Mouse (Mus musculus) heart, embryonic 15.5 days (tissue): ENCODE measurements around the gene March4. TPM values are rescaled to one million over a fixed set of nuclear protein-coding genes. Genes with fewer than 3 reads are reported as not detected.

Experiments
- ATAC-seq: fragments of 200-750 bp; cut with Nextera tagmentation; replicated peaks from 2 replicates; pipeline ENCODE4 v1.8.0; 2017; ENCODE audit warnings: low read depth, moderate TSS enrichment; ENCODE audit not compliant: insufficient number of reproducible peaks, insufficient read depth, low FRiP score
- H3K27ac ChIP-seq: fragments of 300-500 bp; sonication (generic); 2 replicates; pipeline ENCODE4 v1.5.1; 2015; ENCODE audit warnings: mild to moderate bottlenecking, inconsistent platforms
- H3K27me3 ChIP-seq: fragments of 300-500 bp; sonication (generic); 2 replicates; pipeline ENCODE4 v1.6.1; 2015; ENCODE audit warnings: inconsistent platforms
- H3K36me3 ChIP-seq: fragments of 300-500 bp; sonication (generic); 2 replicates; pipeline ENCODE4 v1.6.1; 2015; ENCODE audit warnings: mild to moderate bottlenecking, inconsistent platforms
- H3K4me1 ChIP-seq: fragments of 300-500 bp; sonication (generic); replicated peaks from 2 replicates; pipeline ENCODE4 v1.6.1; 2015; ENCODE audit warnings: inconsistent platforms
- H3K4me2 ChIP-seq: fragments of 300-500 bp; sonication (generic); 2 replicates; pipeline ENCODE4 v1.6.1; 2015; ENCODE audit warnings: inconsistent platforms, mild to moderate bottlenecking, moderate library complexity
- H3K4me3 ChIP-seq: fragments of 300-500 bp; sonication (generic); 2 replicates; pipeline ENCODE4 v1.5.1; 2015; ENCODE audit warnings: mild to moderate bottlenecking, inconsistent platforms
- H3K9ac ChIP-seq: fragments of 300-500 bp; sonication (generic); 2 replicates; pipeline ENCODE4 v1.6.1; 2015; ENCODE audit warnings: mild to moderate bottlenecking, inconsistent platforms
- H3K9me3 ChIP-seq: fragments of 300-500 bp; sonication (generic); replicated peaks from 2 replicates; pipeline ENCODE4 v1.6.1; 2016; ENCODE audit warnings: inconsistent platforms
- WGBS: fragments of 180-500 bp; shearing (Covaris S2); methylation state at CpG from one replicate; pipeline ENCODE4 v1.1.7; 2015; ENCODE audit warnings: mixed read lengths; 5-methylcytosine and 5-hydroxymethylcytosine counted together
- polyA plus RNA-seq: library from polyadenylated mRNA; unstranded; fragments of >200 nt; fragmentation: Nextera tagmentation; extraction: Ambion mirVana; gene quantifications from 2 replicates; pipeline ENCODE4 v1.2.1, GENCODE M21; 2015

The March4 gene
- polyA plus RNA-seq, 1 experiment from 2014 or later = 0.04 TPM

GRCm38 (mm10) chr1:72529192-72529591, 7.5 kb downstream of the March4 start:
- H3K4me2 ChIP-seq = no peak overlapping the region
- H3K9me3 ChIP-seq = no peaks in the 10 kb centered on the region
- WGBS = 68% methylated on average over 4 of the region's 4 CpGs
- H3K27ac ChIP-seq = no peak overlapping the region
- no peak overlapping the region for H3K4me3 ChIP-seq
- no peak overlapping the region for H3K9ac ChIP-seq
- no peaks in the 10 kb centered on the region for H3K4me1 ChIP-seq
- H3K27me3 ChIP-seq = peaks cover 23% of the 10 kb centered on the region
- H3K36me3 ChIP-seq = no peaks in the 10 kb centered on the region
- no peak for ATAC-seq

DNA sequence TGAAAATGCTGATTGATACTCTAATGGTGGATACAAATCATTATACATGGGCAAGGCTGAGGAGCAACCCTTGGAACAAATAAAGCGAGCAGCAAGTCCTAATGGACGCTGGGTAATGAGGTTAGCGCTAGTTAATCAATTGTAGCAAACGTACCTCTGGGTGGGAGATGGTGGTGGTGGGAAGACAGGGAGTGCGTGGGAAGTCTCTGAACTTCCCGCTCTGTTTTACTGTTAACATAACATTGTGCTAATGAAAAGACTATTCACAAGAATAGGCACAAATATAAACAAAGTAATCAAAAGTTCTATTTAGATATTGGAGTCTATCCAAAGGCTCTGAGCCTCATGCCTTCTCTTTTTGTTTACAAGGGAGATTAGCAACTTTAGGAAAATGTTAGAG, 13.1 kb downstream of the March4 start:
- Histone ChIP-seq H3K27me3 (no peaks in the 10 kb centered on the region), H3K4me1 (no peaks in the 10 kb centered on the region), H3K9ac (no peak overlapping the region), H3K4me2 (no peak overlapping the region), H3K4me3 (no peak overlapping the region), H3K27ac (no peak overlapping the region), H3K9me3 (no peaks in the 10 kb centered on the region), H3K36me3 (no peaks in the 10 kb centered on the region)
- no peak for ATAC-seq
- 70% methylated on average over 6 of the region's 6 CpGs for WGBS

DNA sequence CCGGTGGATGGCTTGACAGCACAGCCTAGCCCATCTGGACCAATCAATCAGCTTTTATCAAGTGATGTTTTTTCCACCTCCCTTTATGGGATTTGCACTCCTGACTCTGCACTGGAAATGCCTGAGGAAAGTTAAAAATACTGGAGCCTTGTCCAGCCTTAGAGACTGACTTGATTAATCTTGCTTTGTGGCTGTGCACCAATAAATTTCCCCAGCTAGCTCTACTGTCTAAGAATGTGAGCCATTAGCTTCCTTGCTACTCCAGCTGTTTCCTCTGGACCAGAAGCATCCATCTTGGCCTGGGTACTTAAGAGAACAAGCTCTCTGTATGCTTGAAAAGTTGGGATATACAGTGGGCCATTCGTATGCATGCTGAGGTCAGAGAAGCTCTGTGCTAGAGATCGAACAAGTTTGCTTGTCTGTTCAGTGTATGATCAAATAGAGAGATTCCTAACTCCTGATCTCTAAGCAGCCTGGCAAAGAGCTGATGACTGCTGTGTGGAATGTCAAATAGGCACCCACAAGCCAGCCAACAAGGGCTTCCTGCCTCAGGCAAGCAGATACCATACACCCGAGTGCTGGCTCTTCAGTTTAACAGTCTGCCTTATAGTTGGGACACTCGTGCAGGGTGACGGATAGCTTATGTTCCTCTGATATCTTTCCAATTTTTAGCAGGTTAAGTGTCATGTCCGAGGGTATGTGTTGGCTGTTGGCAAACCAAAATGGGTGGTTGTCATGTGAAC, 25.8 kb downstream of the March4 start:
- no peak overlapping the region for H3K4me2 ChIP-seq
- no peaks in the 10 kb centered on the region; the same call in 1 of the 2 replicates for H3K27me3 ChIP-seq
- no peak for ATAC-seq
- H3K9me3 ChIP-seq = no peaks in the 10 kb centered on the region
- no peaks in the 10 kb centered on the region for H3K36me3 ChIP-seq
- no peak overlapping the region for H3K9ac ChIP-seq
- no peaks in the 10 kb centered on the region for H3K4me1 ChIP-seq
- H3K27ac ChIP-seq = no peak overlapping the region
- 58% methylated on average over 7 of the region's 7 CpGs for WGBS
- H3K4me3 ChIP-seq = no peak overlapping the region

- no peaks in the 10 kb centered on the region for H3K9me3 ChIP-seq
- no peak overlapping the region for H3K27ac ChIP-seq
- ATAC-seq = no peak
- no peak overlapping the region for H3K9ac ChIP-seq
- no peaks in the 10 kb centered on the region for H3K36me3 ChIP-seq
- WGBS = 69% methylated on average over 4 of the region's 4 CpGs
- H3K27me3 ChIP-seq = no peaks in the 10 kb centered on the region; the same call in 1 of the 2 replicates
- no peaks in the 10 kb centered on the region for H3K4me1 ChIP-seq
- H3K4me2 ChIP-seq = no peak overlapping the region
- H3K4me3 ChIP-seq = no peak overlapping the region
Observed at GRCm38 (mm10) chr1:72509551-72509950, 27.2 kb downstream of the March4 start.

DNA sequence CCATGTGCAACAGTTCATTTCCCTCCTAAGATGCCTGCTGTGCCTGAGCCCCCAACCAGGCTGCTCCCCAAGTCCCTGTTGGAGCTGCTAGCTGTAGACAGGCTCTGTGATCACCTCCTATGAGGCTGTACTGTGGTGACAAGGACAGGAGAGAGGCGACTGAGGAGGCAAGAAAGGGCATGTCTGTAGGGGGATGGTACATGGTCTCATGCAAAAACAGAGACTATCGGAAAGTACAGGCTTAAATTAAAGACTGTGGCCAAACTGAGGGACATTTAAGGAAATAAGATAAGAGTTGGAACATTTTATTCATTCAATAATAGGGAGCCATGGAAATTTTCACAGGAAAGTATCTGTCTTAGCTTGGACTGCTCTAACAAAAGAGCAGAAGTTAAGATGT, 29.1 kb downstream of the March4 start:
- Histone ChIP-seq H3K9ac (no peak overlapping the region), H3K36me3 (no peaks in the 10 kb centered on the region), H3K4me1 (no peaks in the 10 kb centered on the region), H3K9me3 (no peaks in the 10 kb centered on the region), H3K27me3 (no peaks in the 10 kb centered on the region; the same call in 1 of the 2 replicates), H3K27ac (no peak overlapping the region), H3K4me2 (no peak overlapping the region), H3K4me3 (no peak overlapping the region)
- no peak for ATAC-seq
- 58% methylated on average over 2 of the region's 2 CpGs for WGBS

DNA sequence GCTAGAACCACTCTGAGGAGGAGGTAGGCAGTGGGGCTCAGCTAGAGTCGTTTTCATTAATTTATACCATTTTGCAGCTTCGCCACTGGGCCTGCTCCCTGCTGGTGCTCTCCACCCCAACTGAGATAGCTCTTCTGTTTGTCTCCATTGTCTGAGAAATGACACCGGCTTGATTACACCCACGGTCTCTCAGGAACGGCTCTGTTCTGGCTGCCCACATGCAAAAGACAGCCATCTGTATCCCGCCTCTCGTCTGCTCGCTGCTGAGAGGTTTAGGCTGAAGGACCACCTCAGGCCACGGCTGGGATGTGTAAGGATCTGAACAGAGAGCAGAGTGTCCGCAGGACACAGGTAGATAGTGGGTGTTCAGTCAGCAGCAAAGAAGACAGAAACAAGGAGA, 30.5 kb downstream of the March4 start:
- Histone ChIP-seq H3K4me2 (no peak overlapping the region), H3K36me3 (no peaks in the 10 kb centered on the region), H3K9ac (no peak overlapping the region), H3K4me3 (no peak overlapping the region), H3K9me3 (no peaks in the 10 kb centered on the region), H3K27ac (no peak overlapping the region), H3K4me1 (no peaks in the 10 kb centered on the region), H3K27me3 (no peaks in the 10 kb centered on the region; the same call in 1 of the 2 replicates)
- 43% methylated on average over 10 of the region's 10 CpGs for WGBS
- no peak for ATAC-seq

DNA sequence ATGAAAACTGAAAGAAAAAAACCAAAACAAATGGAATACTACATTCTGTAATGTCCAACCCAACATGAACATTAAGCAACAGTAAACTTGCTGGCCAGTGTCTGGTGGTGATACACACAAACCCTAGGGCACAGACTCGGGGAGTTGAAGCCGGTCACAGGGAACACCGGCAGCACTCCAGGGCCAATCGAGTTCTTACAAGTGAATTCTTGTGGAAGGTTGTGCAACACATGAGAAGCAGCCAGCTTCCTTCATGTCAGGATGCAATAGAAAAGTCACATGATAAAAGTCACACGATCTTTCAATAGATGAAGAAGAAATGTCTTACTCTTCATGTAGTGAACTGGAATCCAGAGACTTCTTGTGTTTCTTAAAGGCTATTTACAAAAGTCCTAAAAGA, 39.1 kb downstream of the March4 start:
- WGBS = 82% methylated on average over 5 of the region's 5 CpGs

DNA sequence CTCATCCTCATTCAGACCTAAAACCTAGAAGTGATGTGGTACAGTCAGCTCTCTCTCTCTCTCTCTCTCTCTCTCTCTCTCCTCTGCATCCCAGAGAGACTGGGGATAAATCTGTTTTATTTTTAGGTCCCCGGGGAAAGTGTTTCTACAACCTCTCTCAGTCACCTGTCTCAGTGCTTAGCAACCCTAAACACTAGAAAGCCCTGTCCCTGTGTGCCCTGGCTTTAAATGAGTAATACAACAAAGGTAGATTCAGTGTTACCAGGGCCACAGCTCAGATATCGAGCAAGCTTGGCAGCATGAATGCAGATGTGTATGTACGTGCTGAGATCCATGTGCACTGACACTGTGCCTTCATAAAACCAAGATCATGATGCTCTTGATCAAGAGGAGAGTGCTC, 43.3 kb downstream of the March4 start:
- no peak overlapping the region for H3K4me2 ChIP-seq
- no peaks in the 10 kb centered on the region for H3K4me1 ChIP-seq
- no peak for ATAC-seq
- no peak overlapping the region for H3K4me3 ChIP-seq
- 53% methylated on average over 3 of the region's 3 CpGs for whole genome bisulfite sequencing
- no peak overlapping the region for H3K9ac ChIP-seq
- H3K9me3 ChIP-seq = no peaks in the 10 kb centered on the region
- H3K27me3 ChIP-seq = no peaks in the 10 kb centered on the region
- H3K27ac ChIP-seq = no peak overlapping the region
- no peaks in the 10 kb centered on the region for H3K36me3 ChIP-seq

More for the DNA sequence above, 39.1 kb downstream of the March4 start:
- no peak for ATAC-seq
- H3K4me3 ChIP-seq = no peak overlapping the region
- no peak overlapping the region for H3K27ac ChIP-seq
- no peaks in the 10 kb centered on the region for H3K9me3 ChIP-seq
- H3K4me2 ChIP-seq = no peak overlapping the region
- no peaks in the 10 kb centered on the region for H3K36me3 ChIP-seq
- no peaks in the 10 kb centered on the region for H3K4me1 ChIP-seq
- no peak overlapping the region for H3K9ac ChIP-seq
- no peaks in the 10 kb centered on the region for H3K27me3 ChIP-seq

GRCm38 (mm10) chr1:72492666-72493065, 44.1 kb downstream of the March4 start:
- WGBS = 82% methylated on average over 10 of the region's 10 CpGs
- Histone ChIP-seq H3K9me3 (no peaks in the 10 kb centered on the region), H3K4me3 (no peak overlapping the region), H3K36me3 (no peaks in the 10 kb centered on the region), H3K4me2 (no peak overlapping the region), H3K27ac (no peak overlapping the region), H3K27me3 (no peaks in the 10 kb centered on the region), H3K4me1 (no peaks in the 10 kb centered on the region), H3K9ac (no peak overlapping the region)
- no peak for ATAC-seq

GRCm38 (mm10) chr1:72491307-72491706, 45.4 kb downstream of the March4 start:
- Histone ChIP-seq H3K27me3 (no peaks in the 10 kb centered on the region), H3K9me3 (no peaks in the 10 kb centered on the region)
- no peak for ATAC-seq

GRCm38 (mm10) chr1:72490801-72491200, 45.9 kb downstream of the March4 start:
- Histone ChIP-seq H3K9ac (no peak overlapping the region), H3K9me3 (no peaks in the 10 kb centered on the region), H3K4me1 (no peaks in the 10 kb centered on the region), H3K27me3 (no peaks in the 10 kb centered on the region), H3K36me3 (no peaks in the 10 kb centered on the region), H3K4me3 (no peak overlapping the region), H3K27ac (no peak overlapping the region), H3K4me2 (no peak overlapping the region)
- WGBS = 61% methylated on average over 3 of the region's 3 CpGs
- ATAC-seq = no peak

More at GRCm38 (mm10) chr1:72491307-72491706, 45.4 kb downstream of the March4 start:
- H3K9ac ChIP-seq = no peak overlapping the region
- no peak overlapping the region for H3K4me2 ChIP-seq
- no peak overlapping the region for H3K4me3 ChIP-seq
- H3K27ac ChIP-seq = no peak overlapping the region
- WGBS = 75% methylated on average over 5 of the region's 5 CpGs
- no peaks in the 10 kb centered on the region for H3K36me3 ChIP-seq
- H3K4me1 ChIP-seq = no peaks in the 10 kb centered on the region

GRCm38 (mm10) chr1:72490193-72490592, 46.5 kb downstream of the March4 start:
- Histone ChIP-seq H3K36me3 (no peaks in the 10 kb centered on the region), H3K9ac (no peak overlapping the region), H3K4me2 (no peak overlapping the region), H3K4me1 (no peaks in the 10 kb centered on the region), H3K4me3 (no peak overlapping the region), H3K9me3 (no peaks in the 10 kb centered on the region), H3K27me3 (no peaks in the 10 kb centered on the region), H3K27ac (no peak overlapping the region)
- no peak for ATAC-seq
- WGBS = 8% methylated on average over 8 of the region's 8 CpGs
